Mouse (Mus musculus): Measurements from ENCODE around the gene Phgr1. TPM values are rescaled to one million over a fixed set of nuclear protein-coding genes. Genes with fewer than 3 reads are reported as not detected.
A peak's percentile ranks its signal among the peaks of the same experiment; 100 is the strongest.

Phgr1 gene
- total and polyA plus RNA-seq, 3 experiments, result not detected

- H3K36me3 ChIP-seq (ENCODE audit: control insufficient read depth, insufficient read depth, low read length), result no peaks in the 10 kb centered on the region
- peaks cover 2% of the 10 kb centered on the region; the same call in 1 of the 2 replicates for H3K4me1 ChIP-seq (ENCODE audit: control insufficient read depth, insufficient read depth, low read length)
- H3K27me3 ChIP-seq (ENCODE audit: control insufficient read depth, insufficient read depth, low read length), result no peaks in the 10 kb centered on the region
- peak overlapping the region; percentile 36 for H3K4me3 ChIP-seq
- no peak for DNase-seq
- no peaks in the 10 kb centered on the region for H3K79me2 ChIP-seq (replicated peaks; ENCODE audit: control insufficient read depth, insufficient read depth, low read length)
- TF ChIP-seq POLR2A (IDR thresholded peaks at IDR 0.05; ENCODE audit: insufficient read depth, low read depth, low read length), result no peak
- no peak for TF ChIP-seq CTCF (IDR thresholded peaks at IDR 0.05)
- TF ChIP-seq EP300 (IDR thresholded peaks at IDR 0.05; ENCODE audit: insufficient read depth, low read depth, low read length), result no peak
- no peak overlapping the region for H3K27ac ChIP-seq
- 17% methylated on average over 10 of the region's 10 CpGs for WGBS
- intact Hi-C loops (cut with DNase I), result loop anchor here (1.0 kb wide), 1 partner anchor 36 kb away; no protein-coding TSS in a partner anchor
- H3K9ac ChIP-seq (ENCODE audit: low read depth, low read length), result no peak overlapping the region
These were observed 6.5 kb downstream of the Phgr1 start for GRCm38 (mm10) chr2:118779065-118779464.

GRCm38 (mm10) chr2:118779504-118780480 is 7.2 kb downstream of the Phgr1 start, which contains the start of gene Disp2:
Gene Disp2 (plus strand): TSS chr2:118779719.
- Histone ChIP-seq H3K27me3 (ENCODE audit: control insufficient read depth, insufficient read depth, low read length) (no peaks in the 10 kb centered on the region), H3K79me2 (replicated peaks; ENCODE audit: control insufficient read depth, insufficient read depth, low read length) (no peaks in the 10 kb centered on the region), H3K36me3 (ENCODE audit: control insufficient read depth, insufficient read depth, low read length) (no peaks in the 10 kb centered on the region), H3K4me3 (peak within 1 kb of the TSS; percentile 36), H3K4me1 (ENCODE audit: control insufficient read depth, insufficient read depth, low read length) (peaks cover 2% of the 10 kb centered on the region; the same call in 1 of the 2 replicates), H3K27ac (no peak within 1 kb of the TSS), H3K9ac (ENCODE audit: low read depth, low read length) (no peak within 1 kb of the TSS)
- intact Hi-C loops (cut with DNase I), result loop anchor here (1.0 kb wide), 1 partner anchor 36 kb away; no protein-coding TSS in a partner anchor
- TF ChIP-seq POLR2A (IDR thresholded peaks at IDR 0.05; ENCODE audit: insufficient read depth, low read depth, low read length), result 0 out of 2 replicates have a peak, but pooled peaks have one; percentile 36
- peak; percentile 56; the same call in 1 of the 2 replicates for TF ChIP-seq EP300 (IDR thresholded peaks at IDR 0.05; ENCODE audit: insufficient read depth, low read depth, low read length)
- peak; percentile 71 for TF ChIP-seq CTCF (IDR thresholded peaks at IDR 0.05)
- 11% methylated on average over 39 of the region's 39 CpGs for WGBS
- DNase-seq, result peak; percentile 92 to 93

- DNase-seq, result no peak
- TF ChIP-seq EP300 (IDR thresholded peaks at IDR 0.05; ENCODE audit: insufficient read depth, low read depth, low read length), result no peak
- TF ChIP-seq CTCF (IDR thresholded peaks at IDR 0.05), result no peak
- no peak for TF ChIP-seq POLR2A (IDR thresholded peaks at IDR 0.05; ENCODE audit: insufficient read depth, low read depth, low read length)
- Histone ChIP-seq H3K36me3 (ENCODE audit: control insufficient read depth, insufficient read depth, low read length) (no peaks in the 10 kb centered on the region), H3K79me2 (replicated peaks; ENCODE audit: control insufficient read depth, insufficient read depth, low read length) (no peaks in the 10 kb centered on the region), H3K4me3 (no peak overlapping the region), H3K4me1 (ENCODE audit: control insufficient read depth, insufficient read depth, low read length) (no peaks in the 10 kb centered on the region; the same call in 1 of the 2 replicates), H3K27me3 (ENCODE audit: control insufficient read depth, insufficient read depth, low read length) (no peaks in the 10 kb centered on the region), H3K27ac (no peak overlapping the region), H3K9ac (ENCODE audit: low read depth, low read length) (no peak overlapping the region)
- intact Hi-C loops (cut with DNase I), result no loop called here
- WGBS, result 60% methylated on average over 1 of the region's 1 CpGs
These were observed 8.5 kb downstream of the Phgr1 start for GRCm38 (mm10) chr2:118781115-118781514.

GRCm38 (mm10) chr2:118782303-118782702 is 9.7 kb downstream of the Phgr1 start:
- Histone ChIP-seq H3K4me3 (no peak overlapping the region), H3K79me2 (replicated peaks; ENCODE audit: control insufficient read depth, insufficient read depth, low read length) (no peaks in the 10 kb centered on the region), H3K36me3 (ENCODE audit: control insufficient read depth, insufficient read depth, low read length) (no peaks in the 10 kb centered on the region), H3K27ac (no peak overlapping the region), H3K9ac (ENCODE audit: low read depth, low read length) (no peak overlapping the region), H3K4me1 (ENCODE audit: control insufficient read depth, insufficient read depth, low read length) (no peaks in the 10 kb centered on the region), H3K27me3 (ENCODE audit: control insufficient read depth, insufficient read depth, low read length) (no peaks in the 10 kb centered on the region)
- TF ChIP-seq POLR2A (IDR thresholded peaks at IDR 0.05; ENCODE audit: insufficient read depth, low read depth, low read length), result no peak
- no peak for TF ChIP-seq CTCF (IDR thresholded peaks at IDR 0.05)
- no peak for DNase-seq
- intact Hi-C loops (cut with DNase I), result no loop called here
- 35% methylated on average over 4 of the region's 4 CpGs for WGBS

- intact Hi-C loops (cut with DNase I), result no loop called here
These were observed 10.5 kb downstream of the Phgr1 start for GRCm38 (mm10) chr2:118783093-118783492.

GRCm38 (mm10) chr2:118783663-118784062 is 11.1 kb downstream of the Phgr1 start:
- no peak overlapping the region for H3K4me3 ChIP-seq
- H3K27me3 ChIP-seq (ENCODE audit: control insufficient read depth, insufficient read depth, low read length), result no peaks in the 10 kb centered on the region
- no peaks in the 10 kb centered on the region for H3K36me3 ChIP-seq (ENCODE audit: control insufficient read depth, insufficient read depth, low read length)
- H3K27ac ChIP-seq, result no peak overlapping the region
- intact Hi-C loops (cut with DNase I), result no loop called here
- no peaks in the 10 kb centered on the region for H3K79me2 ChIP-seq (replicated peaks; ENCODE audit: control insufficient read depth, insufficient read depth, low read length)
- H3K9ac ChIP-seq (ENCODE audit: low read depth, low read length), result no peak overlapping the region
- 91% methylated on average over 7 of the region's 7 CpGs for WGBS
- TF ChIP-seq POLR2A (IDR thresholded peaks at IDR 0.05; ENCODE audit: insufficient read depth, low read depth, low read length) (no peak), EP300 (IDR thresholded peaks at IDR 0.05; ENCODE audit: insufficient read depth, low read depth, low read length) (no peak), CTCF (IDR thresholded peaks at IDR 0.05) (no peak)
- no peak for DNase-seq
- H3K4me1 ChIP-seq (ENCODE audit: control insufficient read depth, insufficient read depth, low read length), result no peaks in the 10 kb centered on the region

More at GRCm38 (mm10) chr2:118783093-118783492, 10.5 kb downstream of the Phgr1 start:
- no peaks in the 10 kb centered on the region for H3K79me2 ChIP-seq (replicated peaks; ENCODE audit: control insufficient read depth, insufficient read depth, low read length)
- no peaks in the 10 kb centered on the region for H3K4me1 ChIP-seq (ENCODE audit: control insufficient read depth, insufficient read depth, low read length)
- no peaks in the 10 kb centered on the region for H3K27me3 ChIP-seq (ENCODE audit: control insufficient read depth, insufficient read depth, low read length)
- no peak overlapping the region for H3K27ac ChIP-seq
- H3K4me3 ChIP-seq, result no peak overlapping the region
- H3K9ac ChIP-seq (ENCODE audit: low read depth, low read length), result no peak overlapping the region
- no peaks in the 10 kb centered on the region for H3K36me3 ChIP-seq (ENCODE audit: control insufficient read depth, insufficient read depth, low read length)
- WGBS, result 62% methylated on average over 5 of the region's 5 CpGs
- TF ChIP-seq EP300 (IDR thresholded peaks at IDR 0.05; ENCODE audit: insufficient read depth, low read depth, low read length) (no peak), CTCF (IDR thresholded peaks at IDR 0.05) (no peak), POLR2A (IDR thresholded peaks at IDR 0.05; ENCODE audit: insufficient read depth, low read depth, low read length) (no peak)
- no peak for DNase-seq

Data from heart, adult 2 months (tissue).